Mouse (Mus musculus) neural tube, postnatal 0 days (tissue): Measurements from ENCODE around the gene Stx17. TPM values are rescaled to one million over a fixed set of nuclear protein-coding genes. Genes with fewer than 3 reads are reported as not detected.

Experiments used
- microRNA counts: library from miRNA; unstranded; fragments of <30 nt; microRNA quantifications from one replicate; lab custom pipeline; 2015
- microRNA-seq: library from miRNA; unstranded; fragments of <30 nt; microRNA quantifications from one replicate; pipeline ENCODE4, GENCODE M21; 2016
- polyA plus RNA-seq: library from polyadenylated mRNA; unstranded; fragments of >200 nt; fragmentation: Nextera tagmentation; extraction: Ambion mirVana; gene quantifications from 2 replicates; pipeline ENCODE4 v1.2.1, GENCODE M21; 2015

Gene Stx17
- polyA plus RNA-seq: 23.4 and 27.1 TPM in 2 replicates

GRCm38 (mm10) chr4:48124773-48125469, at the start of gene Stx17:
Stx17 (plus strand) TSS chr4:48124915.

MicroRNAs within 50 kb of the gene (microRNA counts, 519-probe panel; counts per million panel counts)
- 40.5 counts per million for microRNA mmu-miR-1958 (lab: Ali Mortazavi, UCI)

Small RNA genes lying within 50 kb of the gene (microRNA-seq; reads per million reads assigned to microRNA genes)
- not detected for gene Mir1958

Other genes with a start within 250 kb of the Stx17 start
- gene Nr4a3, start 79.8 kb upstream of the Stx17 start, polyA plus RNA-seq: 2.4 and 2.5 TPM in 2 replicates
- 52.9 and 54.1 TPM in 2 replicates for gene Erp44, start 154.6 kb downstream of the Stx17 start, polyA plus RNA-seq
- 3.5 and 4.3 TPM in 2 replicates for gene Invs, start 154.8 kb downstream of the Stx17 start, polyA plus RNA-seq